Mouse (Mus musculus) thymus, postnatal 0 days (tissue): ENCODE data around the gene 4921524J17Rik. TPM values are rescaled to one million over a fixed set of nuclear protein-coding genes. Genes with fewer than 3 reads are reported as not detected.

Experiments
- DNase-seq: peaks from one replicate; pipeline ENCODE4 v3.0.0-alpha.2; 2015; ENCODE audit warnings: low spot score
- polyA plus RNA-seq: library from polyadenylated mRNA; unstranded; fragments of >200 nt; fragmentation: Nextera tagmentation; extraction: Ambion mirVana; gene quantifications from 2 replicates; pipeline ENCODE4 v1.2.1, GENCODE M21; 2015

Gene 4921524J17Rik
- 57.4 and 58.7 TPM in 2 replicates for polyA plus RNA-seq

DNA sequence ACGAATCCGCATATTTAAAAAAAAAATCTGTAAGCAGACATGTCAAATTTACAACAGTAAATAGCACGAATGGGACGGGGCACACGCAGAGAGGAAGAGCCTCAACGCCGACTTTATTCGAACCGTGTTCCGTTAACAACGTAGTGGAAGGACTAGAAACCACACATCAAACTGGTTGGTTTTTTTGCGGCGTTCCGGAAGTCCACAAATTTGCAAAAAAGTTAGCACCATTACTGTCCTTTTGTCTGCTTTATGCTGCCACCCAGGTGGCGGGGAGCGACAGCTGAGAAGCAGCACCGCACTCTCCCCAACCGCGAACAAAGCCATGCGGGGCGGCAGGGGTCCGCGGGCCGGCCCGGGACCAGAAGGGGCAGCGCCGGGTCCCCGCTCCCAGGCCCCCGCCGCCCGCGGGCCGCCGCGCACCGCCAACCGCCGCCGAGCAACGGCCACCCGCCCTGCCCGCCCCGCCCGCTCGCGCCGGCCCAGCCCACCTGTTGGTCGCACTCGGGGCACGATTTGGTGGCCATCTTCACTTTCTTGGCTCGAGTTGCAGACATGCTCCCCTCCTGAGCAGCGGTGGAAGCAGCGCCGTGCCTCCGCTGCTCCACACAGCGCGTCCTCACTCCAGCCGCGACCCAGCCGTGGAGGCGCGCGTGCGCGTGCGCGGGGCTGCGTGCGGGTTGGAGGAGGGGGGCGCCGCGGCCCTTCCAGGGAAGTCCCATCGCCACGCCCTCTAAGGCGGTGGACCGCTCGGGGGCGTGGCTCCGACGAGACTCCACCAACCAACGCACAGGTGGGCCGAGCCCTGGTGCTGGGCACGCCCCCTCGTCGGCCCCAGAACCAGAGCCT, at the start of gene 4921524J17Rik:
Gene 4921524J17Rik, minus strand, starts transcription at position 666 of the 849 bp plus-strand sequence.
- DNase-seq = peak; percentile 98

DNA sequence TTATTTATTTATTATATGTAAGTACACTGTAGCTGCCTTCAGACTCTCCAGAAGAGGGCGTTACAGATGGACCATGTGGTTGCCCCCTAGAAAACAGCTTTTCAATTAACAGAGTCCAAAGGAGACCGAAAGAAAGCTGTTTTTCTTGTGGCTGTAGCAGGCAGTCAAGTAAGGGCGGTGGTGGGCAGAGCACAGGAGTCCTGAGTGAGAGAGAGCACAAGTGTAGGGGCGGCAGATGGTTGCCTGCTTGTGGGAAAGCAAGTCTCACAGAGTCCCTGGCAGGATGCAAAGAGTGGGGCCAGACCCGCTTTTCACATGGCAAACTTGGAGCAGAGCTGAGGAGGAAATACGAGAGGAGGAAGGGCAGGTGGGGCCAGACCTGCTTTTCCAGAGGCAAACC, 49.8 kb upstream of the 4921524J17Rik start:
- DNase-seq = no peak

DNA sequence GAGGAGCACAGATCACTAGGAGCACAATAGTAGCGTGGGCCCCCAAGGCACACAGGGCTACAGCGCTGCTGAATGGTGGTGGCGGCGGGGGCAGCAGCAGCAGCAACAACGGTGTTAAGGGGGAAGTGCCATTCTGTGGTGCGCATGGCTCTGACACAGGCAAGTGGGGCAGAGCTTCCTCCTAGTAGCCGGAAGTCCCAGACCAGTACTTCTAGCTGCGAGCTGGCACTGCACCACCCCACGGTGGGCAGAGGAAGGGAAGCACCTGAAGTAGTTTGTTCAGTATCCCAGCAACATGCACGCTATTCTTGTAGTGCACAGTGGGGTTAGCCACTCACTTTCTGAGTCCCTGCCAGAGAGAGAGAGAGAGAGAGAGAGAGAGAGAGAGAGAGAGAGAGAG, 49.3 kb upstream of the 4921524J17Rik start:
- DNase-seq = peak; percentile 55

DNA sequence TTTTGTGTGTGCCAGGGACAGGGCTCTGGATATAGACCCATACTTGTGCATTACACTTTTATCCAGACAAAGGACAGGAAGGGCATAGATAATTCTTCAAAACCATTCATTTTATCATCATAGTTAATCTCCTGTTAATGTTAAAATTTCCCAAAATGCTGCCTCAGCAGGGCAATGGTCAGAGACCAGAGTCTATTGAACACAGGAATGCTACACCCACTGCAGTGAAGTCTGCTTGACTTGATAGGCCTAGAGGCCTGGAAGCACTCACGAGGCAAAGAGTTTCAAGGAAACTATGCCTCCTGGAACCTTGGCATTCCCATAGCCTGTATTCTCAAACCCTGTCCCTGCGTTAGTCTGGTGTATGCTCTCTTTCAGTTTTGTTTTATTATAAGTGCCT, 47.1 kb upstream of the 4921524J17Rik start:
- DNase-seq = no peak

DNA sequence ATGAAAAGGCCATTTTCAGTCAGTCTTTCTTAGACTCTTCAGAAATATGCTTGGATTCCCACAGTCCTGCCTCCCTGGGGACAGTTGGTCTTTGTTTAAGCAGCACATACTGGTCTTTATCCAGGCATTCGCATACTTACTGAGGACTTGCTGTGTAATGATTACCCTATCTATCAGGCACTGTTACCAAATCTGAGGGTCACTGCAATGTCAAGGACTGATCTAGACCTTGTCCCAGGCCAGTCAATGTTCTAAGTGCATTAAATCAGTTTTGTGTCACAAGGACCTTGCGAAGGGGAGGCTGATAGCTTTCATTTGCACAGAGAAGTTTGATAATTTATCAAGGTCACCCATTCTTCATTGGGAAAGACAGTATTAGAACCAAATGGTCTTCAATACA, 45.8 kb upstream of the 4921524J17Rik start:
- DNase-seq = no peak

DNA sequence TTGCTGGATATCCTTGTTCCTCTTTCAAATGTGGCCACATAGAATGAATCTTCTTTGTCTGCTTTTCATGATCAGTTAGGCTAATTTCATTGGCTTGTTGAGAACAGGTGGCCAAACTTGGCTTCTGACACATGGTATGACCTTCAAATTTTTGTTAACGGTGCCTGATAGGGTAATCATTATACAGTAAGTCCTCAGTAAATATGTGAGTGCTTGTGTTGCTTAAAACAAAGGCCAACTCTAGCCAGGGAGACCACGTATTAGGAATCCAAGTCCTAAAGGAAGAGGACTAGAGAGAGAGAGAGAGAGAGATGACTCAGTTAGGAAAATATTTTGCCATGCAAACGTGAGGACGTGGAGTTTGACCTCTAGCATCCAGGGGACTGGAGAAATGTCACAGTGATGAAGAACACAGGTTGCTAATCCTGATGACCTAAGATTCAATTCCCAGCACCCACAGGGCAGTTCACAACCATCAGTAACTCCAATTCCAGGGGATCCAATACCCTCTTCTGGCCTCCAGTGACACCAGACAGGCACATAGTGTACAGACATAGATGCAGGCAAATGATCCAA, 44.4 kb upstream of the 4921524J17Rik start:
- no peak for DNase-seq

DNA sequence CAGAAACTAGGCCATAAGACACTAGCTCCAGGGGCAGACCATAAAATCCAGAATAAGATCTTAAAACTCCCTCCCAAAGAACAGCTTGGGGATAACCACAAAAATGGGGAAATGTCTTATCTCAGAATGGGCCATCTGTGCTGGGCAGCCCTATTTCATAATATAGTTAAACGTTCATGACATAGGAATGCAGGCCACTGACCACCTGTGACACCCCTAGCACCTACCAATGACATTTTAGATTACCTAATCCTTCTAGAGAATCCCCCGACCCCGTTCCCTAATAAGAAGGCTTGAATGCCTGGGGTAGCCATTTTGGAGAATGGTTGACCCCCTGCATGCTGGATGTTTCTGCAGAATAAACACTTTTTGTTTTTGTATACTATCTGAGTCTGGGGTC, 42.3 kb upstream of the 4921524J17Rik start:
- no peak for DNase-seq

DNA sequence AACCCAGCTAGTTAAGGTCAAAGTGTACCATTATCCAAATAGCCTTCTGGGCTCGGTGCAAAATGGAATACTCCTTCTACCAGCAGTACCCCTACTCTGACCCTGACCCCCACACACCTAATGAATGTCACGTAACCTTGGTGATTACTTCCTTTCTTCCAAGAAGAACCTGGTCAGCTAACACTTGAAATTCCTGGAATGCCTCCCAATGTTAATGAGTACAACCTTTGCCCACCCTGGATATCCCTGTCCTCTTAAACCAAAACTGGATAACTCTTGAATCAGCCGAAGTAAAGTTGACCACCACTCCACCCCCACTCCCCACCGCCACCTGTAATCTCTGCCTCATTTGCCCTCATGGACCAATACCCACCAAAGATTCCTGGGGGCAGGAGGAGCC, 40.6 kb upstream of the 4921524J17Rik start:
- no peak for DNase-seq

DNA sequence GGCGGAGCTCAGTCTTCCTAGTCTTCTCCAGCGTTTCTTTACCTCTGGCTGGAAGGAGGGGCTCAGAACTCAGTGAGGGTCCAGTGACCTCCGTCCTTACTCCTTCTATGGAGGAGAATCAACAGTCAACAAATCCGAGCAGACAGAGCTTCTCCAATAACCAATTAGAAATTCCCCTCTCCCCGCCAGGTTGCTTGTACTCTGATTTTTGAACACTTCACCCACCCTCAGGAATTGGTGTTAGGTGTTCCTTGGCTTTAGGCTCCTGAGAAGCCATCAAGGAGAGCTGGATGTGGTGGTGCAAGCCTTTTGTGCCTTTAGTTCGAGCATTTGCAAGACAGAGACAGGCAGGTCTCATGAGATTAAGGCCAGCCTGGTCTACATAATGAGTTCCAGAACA, 40.2 kb upstream of the 4921524J17Rik start:
- DNase-seq = no peak

DNA sequence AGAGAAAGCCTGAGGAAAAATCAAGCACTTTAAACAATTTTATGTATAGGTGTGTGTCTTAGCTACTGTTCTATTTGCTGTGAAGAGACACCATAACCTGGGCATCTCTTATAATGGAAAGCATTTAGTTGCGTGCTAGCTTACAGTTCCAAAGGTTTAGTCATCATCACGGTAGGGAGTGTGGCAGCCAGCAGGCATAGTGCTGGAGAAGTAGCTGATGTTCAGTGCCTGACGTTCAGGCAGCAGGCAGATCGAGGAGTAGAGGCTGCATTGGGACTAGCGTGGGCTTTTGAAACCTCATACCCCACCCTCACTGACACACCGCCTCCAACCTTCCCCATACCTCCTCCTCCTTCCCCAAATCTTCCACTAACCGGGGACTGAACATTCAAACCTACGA, 38.1 kb upstream of the 4921524J17Rik start:
- DNase-seq = no peak

DNA sequence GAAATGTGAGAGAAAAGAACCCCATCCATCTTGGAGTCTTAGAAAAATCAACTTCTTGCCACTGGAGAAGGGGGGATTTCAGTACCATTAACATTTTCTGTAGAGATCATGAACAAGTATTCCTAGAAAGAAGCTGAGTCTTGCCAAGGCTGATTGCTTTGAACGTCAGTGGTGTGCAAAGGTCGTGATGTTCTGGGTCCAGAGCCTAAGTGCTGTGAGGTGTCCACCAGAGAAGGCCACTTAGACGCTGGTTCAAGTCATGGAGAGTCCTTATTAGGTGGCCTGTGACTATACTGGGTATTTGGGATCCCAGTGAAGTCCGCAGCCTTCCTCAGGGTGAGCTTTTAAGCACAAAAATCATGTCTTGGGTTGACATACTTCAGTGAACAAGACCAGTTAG, 33.4 kb upstream of the 4921524J17Rik start:
- DNase-seq = no peak

DNA sequence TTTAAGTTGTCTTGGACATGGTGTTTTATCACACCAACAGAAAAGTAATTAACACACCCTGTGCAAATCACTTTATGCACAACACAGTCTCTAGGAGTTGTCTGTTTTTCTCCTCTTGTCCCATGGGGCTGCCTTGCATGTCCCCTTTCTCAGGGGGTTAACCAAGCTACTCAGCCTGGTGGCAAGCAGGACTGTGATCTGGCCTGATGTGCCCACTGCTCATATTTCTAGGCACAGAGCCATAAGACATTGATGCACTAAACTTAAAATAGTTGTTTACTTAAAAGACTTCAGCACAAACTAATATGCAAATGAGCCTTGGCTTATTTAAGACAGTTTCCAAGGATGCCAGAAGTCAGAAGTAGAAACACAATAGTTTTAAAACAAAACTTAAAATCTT, 31.7 kb upstream of the 4921524J17Rik start:
- no peak for DNase-seq

DNA sequence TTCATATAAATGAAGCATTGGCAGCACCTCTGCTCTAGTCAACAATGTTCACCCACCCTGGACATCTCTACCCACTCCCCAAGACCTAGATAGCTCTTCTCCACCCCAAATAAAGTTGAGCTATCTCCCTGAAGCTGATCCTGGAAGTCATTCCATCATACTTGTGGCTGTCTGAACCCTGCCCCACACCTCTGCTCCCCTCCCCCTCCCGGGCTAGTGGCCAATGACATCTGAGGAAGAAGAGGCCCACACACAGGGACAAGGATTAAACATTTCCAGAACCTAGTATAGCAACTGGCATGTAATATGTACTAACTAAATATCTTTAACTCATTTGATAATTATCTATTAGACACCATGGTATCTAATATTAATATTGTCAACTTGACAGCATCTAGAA, 29.8 kb upstream of the 4921524J17Rik start:
- no peak for DNase-seq

DNA sequence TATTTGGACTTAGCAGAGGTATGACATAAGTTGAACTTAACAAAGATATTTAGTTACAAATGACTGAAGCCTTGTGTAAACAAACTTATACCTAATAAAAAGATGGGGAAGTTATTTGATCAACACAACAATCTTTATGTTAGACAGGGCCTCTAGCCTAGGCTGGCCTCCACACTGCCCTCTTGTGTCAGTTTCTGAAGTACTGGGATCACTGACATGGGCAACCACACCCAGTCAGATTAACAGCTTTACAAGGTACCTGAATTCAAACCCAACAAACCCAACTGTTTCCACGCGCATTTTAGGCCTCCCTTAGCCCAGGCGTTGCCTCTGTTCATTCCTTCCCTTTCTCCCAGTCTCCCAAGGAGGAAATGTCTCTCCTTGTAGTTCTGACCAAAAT, 28.7 kb upstream of the 4921524J17Rik start:
- DNase-seq = peak; percentile 46

DNA sequence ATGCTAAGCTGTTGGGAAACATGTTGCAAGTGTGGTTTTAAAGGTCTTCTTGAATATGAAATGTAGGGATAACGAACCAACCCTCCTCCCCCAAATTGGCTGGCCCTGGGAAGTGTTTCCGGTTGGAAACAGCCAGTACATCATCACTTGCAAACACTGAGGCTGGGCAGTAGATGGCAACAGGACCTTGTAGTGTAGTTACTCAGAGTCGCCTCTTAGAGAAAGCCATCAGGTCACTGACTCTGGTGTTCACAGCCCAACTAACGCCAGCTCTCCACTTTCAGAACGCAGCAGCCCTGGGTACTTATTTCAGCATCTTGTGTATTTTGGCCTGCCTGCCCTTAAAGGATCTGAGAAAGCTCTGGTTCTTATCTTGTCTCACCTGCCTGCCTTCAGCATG, 28.2 kb upstream of the 4921524J17Rik start:
- no peak for DNase-seq

DNA sequence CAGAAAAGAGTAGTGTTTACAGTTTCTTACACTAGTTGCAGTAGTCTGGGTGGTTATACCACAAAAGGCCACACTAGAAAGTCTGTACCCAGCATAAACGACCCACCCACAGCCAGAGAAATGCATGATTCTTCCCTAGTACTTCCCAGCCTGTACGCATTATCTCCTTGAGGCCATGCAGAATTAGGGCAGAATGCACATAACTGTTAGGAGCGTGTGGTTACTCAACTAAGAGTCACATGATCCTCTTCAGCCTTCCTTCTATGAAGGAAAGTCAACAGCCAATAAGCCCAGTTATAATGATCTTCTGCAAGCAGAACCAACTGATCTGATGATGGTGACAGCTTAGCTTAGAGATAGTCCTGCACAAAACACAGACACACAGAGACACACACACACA, 26.9 kb upstream of the 4921524J17Rik start:
- DNase-seq = no peak

DNA sequence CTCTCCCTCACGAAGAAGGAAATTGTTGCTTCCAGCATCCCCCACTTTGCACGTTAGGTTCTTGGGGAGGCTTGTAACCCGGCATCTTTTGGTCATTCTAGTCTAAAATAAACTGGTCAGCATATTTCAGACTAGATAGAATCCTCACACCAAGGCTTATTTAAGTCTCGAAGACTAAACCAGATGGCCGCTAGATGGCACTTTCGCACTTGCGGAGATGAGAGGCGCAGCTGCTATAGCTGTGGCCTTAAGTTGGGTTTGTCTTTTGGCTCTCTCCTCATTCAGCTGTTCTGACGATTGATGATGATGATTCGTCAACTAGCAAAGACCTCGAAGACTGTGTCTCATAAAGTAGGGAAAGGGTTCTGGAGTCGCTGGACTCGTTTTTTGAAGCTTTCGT, 23.9 kb upstream of the 4921524J17Rik start:
- DNase-seq = peak; percentile 85

DNA sequence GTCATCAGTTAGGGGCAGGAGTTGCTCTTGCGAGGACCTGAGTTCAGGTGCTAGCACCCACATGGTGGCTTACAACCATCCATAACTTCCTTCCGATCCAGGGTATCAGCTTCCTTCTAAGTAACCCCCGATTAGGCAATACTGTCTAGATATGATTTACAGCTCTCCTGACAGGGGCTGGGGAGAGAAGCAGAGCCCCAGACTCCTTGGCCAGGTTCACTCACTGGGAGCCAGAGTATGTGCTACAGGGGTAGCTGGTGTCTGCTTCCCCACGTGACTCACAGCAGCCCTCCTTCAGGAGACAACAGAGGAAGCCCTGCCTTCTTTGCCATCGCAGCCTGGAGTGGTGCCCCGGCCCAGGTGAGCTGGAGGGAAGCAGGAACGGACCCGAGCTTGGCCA, 22.1 kb upstream of the 4921524J17Rik start:
- no peak for DNase-seq

DNA sequence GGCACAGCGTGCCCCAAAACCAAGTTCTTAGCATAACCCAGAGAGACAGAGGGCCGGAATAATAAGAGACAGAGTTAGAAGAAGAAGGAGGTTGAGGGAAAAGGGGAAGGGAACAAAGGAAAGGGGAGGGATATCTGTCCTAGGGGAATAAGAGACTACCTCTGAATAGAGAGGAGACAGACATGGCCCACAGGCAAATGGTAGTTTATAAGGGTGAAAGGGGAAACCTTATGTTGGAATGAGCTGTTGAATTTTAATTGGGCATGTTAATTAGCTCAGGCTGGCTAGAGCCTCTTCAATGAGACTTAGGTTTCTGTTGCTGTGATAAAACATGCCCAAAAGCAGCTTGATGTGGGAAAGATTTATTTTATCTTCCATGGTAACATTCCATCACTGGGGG, 20.6 kb upstream of the 4921524J17Rik start:
- no peak for DNase-seq

DNA sequence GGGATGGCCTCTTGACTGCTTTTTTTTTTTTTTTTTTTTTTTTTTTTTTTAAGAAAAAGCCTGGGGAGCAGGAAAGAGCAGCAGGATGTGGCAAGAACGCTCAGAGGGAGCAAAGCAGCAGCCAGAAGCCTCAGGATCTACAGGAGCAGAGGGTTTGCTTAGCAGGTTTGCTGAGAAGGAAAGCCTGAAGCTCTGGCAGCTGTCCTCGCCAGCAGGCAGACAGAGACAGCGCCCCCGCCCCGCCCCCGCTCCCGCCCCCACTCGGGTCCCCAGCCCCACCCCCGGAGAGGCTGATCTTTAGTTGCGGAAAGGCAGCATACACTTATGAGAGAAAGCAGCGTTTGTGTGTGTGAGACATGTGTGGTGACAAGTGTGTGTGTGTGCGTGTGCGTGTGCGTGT, 19.7 kb upstream of the 4921524J17Rik start:
- DNase-seq = peak; percentile 62

DNA sequence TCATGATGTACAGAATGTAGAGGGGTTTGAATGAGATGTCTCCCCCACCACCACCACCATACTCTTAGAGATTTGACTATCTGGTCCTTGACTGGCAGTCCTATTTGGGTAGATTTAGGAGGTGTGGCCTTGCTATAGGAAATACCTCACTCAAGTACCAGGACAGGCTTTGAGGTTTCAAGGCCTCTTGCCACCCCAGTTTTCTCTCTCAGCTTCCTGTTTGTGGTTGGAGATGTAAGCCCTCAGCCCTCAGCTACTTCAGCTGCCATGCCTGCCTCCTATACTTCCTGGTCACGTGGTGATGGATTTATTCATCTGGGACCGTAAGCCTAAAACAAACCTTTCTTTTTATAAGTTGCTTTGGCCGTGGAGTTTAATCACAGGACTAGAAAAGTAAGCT, 17.7 kb upstream of the 4921524J17Rik start:
- DNase-seq = peak; percentile 49

DNA sequence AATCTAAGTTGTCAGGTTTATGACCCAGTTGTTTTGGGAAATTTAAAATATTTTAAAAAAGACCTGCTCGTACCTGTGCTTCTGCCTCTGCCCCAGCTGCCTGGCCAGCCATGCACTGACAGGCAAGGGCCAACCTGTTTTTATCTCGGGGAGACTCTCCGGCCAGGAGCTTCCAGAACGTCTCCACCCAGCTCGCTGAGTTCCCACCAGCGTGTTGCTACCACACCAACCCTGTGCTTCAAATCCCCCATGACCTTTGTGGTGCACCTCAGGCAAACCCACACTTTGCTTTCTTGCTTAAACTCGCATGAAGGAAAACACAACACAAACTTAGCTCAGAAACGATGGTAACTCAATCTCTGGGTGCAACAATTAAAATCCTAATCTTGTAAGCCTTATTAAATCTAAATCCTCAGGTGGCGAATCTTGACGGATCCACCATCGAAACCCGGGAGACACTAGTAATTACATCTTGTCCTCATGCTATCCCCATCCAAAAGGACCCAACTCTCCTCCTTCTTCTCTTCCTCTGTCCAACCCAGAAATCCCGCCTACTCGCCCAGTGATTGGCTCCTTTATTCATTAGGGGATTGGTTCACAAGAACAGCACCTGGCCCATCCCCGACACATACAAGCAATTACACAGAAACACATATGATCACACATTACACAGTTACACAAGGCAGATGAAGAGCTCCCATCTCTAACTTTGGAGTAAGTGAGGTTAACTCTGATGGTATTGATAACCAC, 13.5 kb upstream of the 4921524J17Rik start:
- no peak for DNase-seq
